Mouse (Mus musculus) neural tube, embryonic 14.5 days (tissue): ENCODE data around the gene Bud23. TPM values are rescaled to one million over a fixed set of nuclear protein-coding genes. Genes with fewer than 3 reads are reported as not detected.
A peak's percentile ranks its signal among the peaks of the same experiment; 100 is the strongest.

ENCODE experiments used
- ATAC-seq: fragments of 200-750 bp; cut with Nextera tagmentation; 2 replicates; pipeline ENCODE4 v1.8.0; 2017; ENCODE audit warnings: low read depth, mild to moderate bottlenecking, moderate TSS enrichment, moderate library complexity
- H3K27ac ChIP-seq: fragments of 300-500 bp; sonication (generic); 2 replicates; pipeline ENCODE4 v1.5.1; 2014; ENCODE audit warnings: low read depth, mild to moderate bottlenecking, control low read depth, low read length, moderate library complexity, mixed read lengths
- H3K27me3 ChIP-seq: fragments of 300-500 bp; sonication (generic); 2 replicates; pipeline ENCODE4 v1.6.1; 2014; ENCODE audit warnings: low read length; ENCODE audit not compliant: control insufficient read depth, insufficient read depth
- H3K36me3 ChIP-seq: fragments of 300-500 bp; sonication (generic); 2 replicates; pipeline ENCODE4 v1.6.1; 2014; ENCODE audit warnings: low read length, mixed read lengths; ENCODE audit not compliant: control insufficient read depth, insufficient read depth
- H3K4me1 ChIP-seq: fragments of 300-500 bp; sonication (generic); 2 replicates; pipeline ENCODE4 v1.6.1; 2014; ENCODE audit warnings: low read length; ENCODE audit not compliant: control insufficient read depth, insufficient read depth
- H3K4me2 ChIP-seq: fragments of 300-500 bp; sonication (generic); 2 replicates; pipeline ENCODE4 v1.6.1; 2014; ENCODE audit warnings: mild to moderate bottlenecking, low read depth, low read length, control low read depth
- H3K4me3 ChIP-seq: fragments of 300-500 bp; sonication (generic); 2 replicates; pipeline ENCODE4 v1.5.1; 2014; ENCODE audit warnings: low read depth, low read length, control low read depth, mixed read lengths
- H3K9ac ChIP-seq: fragments of 300-500 bp; sonication (generic); replicated peaks from 2 replicates; pipeline ENCODE4 v1.6.1; 2014; ENCODE audit warnings: low read depth, mild to moderate bottlenecking, control low read depth, low read length, mixed read lengths
- H3K9me3 ChIP-seq: fragments of 300-500 bp; sonication (generic); 2 replicates; pipeline ENCODE4 v1.6.1; 2016; ENCODE audit warnings: low read length; ENCODE audit not compliant: control insufficient read depth
- WGBS: fragments of 180-500 bp; shearing (Covaris S2); extraction: QIAGEN DNeasy Blood & Tissue Kit; methylation state at CpG from one replicate; pipeline ENCODE4 v1.1.7; 2014; 5-methylcytosine and 5-hydroxymethylcytosine counted together
- polyA plus RNA-seq: library from polyadenylated mRNA; unstranded; fragments of >200 nt; fragmentation: Nextera tagmentation; extraction: Ambion mirVana; gene quantifications from 2 replicates; pipeline ENCODE4 v1.2.1, GENCODE M21; 2014

The Bud23 gene
- polyA plus RNA-seq, 1 experiment from 2014 or later = 72.5 TPM

DNA sequence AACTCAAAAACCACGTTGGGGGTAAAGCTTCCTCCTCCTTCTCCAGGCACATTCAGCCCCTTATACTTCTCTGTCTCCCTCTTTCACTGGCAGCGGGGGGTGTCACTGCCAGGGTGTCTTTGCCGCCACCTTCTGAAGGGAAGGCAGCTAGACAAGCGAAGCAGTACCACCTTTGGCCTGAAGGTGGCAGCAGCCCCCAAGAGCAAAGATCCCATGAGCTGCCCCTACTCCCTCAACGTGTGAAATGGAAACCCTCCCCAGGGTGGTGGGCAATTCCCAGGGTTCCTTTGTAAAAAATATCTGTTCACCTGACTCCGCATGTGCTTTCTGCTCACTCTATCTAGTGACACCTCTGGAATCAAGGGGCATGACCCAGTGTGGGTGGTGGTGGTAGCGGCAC is 49.3 kb downstream of the Bud23 start:
- H3K27ac ChIP-seq = no peak overlapping the region
- ATAC-seq = no peak
- H3K36me3 ChIP-seq = no peaks in the 10 kb centered on the region
- no peaks in the 10 kb centered on the region for H3K27me3 ChIP-seq
- H3K9ac ChIP-seq = no peak overlapping the region
- 16% methylated on average over 7 of the region's 7 CpGs for WGBS
- peaks cover 3% of the 10 kb centered on the region; the same call in 1 of the 2 replicates for H3K4me1 ChIP-seq
- no peak overlapping the region for H3K4me2 ChIP-seq
- H3K4me3 ChIP-seq = no peak overlapping the region
- H3K9me3 ChIP-seq = no peaks in the 10 kb centered on the region

GRCm38 (mm10) chr5:135012671-135013441 is 51.9 kb downstream of the Bud23 start:
- Histone ChIP-seq H3K27ac (no peak overlapping the region), H3K9me3 (no peaks in the 10 kb centered on the region), H3K4me3 (no peak overlapping the region), H3K27me3 (no peaks in the 10 kb centered on the region), H3K9ac (no peak overlapping the region), H3K4me2 (no peak overlapping the region; the same call in 1 of the 2 replicates), H3K4me1 (peaks cover 8% of the 10 kb centered on the region; the same call in 1 of the 2 replicates), H3K36me3 (no peaks in the 10 kb centered on the region)
- WGBS = 4% methylated on average over 14 of the region's 16 CpGs
- no peak for ATAC-seq

DNA sequence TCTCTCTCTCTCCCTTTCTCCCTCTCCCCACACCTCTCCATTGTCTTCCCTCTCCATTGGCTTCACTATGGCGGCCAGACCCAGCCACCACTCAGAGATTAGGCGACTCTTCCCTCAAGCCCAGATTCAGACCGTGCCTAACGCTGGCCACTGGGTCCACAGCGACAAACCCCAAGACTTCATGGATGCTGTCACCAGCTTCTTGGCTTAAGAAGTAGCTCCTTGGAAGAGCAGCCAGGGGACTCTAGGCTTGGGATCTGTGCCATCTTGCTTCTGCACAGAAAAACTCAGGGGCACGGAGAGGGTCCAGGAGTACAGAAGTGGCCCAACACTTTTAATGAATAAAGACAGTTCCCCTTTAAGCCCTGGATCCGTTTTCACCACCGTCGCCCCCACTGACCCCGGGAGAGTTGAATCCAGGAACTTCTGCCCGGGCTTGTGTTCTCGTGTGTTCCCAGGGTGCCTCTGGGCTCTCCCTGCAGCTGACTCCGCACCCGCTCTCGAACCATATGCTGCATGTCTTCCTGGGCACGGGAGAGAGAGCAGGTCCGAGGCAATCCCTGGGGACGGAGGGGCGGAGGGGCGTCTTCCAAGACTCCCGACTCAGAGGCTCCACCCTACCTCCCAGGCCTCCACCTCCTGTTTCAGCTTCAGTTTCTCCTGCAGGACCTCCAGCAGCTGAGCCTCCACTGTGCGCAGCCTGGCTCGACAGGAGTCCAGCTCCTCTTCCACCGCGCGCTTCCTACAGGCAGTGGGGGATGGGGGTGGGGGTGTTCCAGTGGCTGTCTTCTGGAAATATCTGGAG is 52.7 kb downstream of the Bud23 start:
- H3K4me1 ChIP-seq = peaks cover 8% of the 10 kb centered on the region; the same call in 1 of the 2 replicates
- no peaks in the 10 kb centered on the region for H3K36me3 ChIP-seq
- H3K4me3 ChIP-seq = no peak overlapping the region
- H3K27me3 ChIP-seq = no peaks in the 10 kb centered on the region
- H3K9me3 ChIP-seq = no peaks in the 10 kb centered on the region
- H3K9ac ChIP-seq = 0 out of 2 replicates have a peak overlapping the region, but pooled peaks have one; percentile 2
- no peak overlapping the region for H3K27ac ChIP-seq
- WGBS = 30% methylated on average over 26 of the region's 26 CpGs
- H3K4me2 ChIP-seq = peak overlapping the region; percentile 19; the same call in 1 of the 2 replicates
- no peak for ATAC-seq

DNA sequence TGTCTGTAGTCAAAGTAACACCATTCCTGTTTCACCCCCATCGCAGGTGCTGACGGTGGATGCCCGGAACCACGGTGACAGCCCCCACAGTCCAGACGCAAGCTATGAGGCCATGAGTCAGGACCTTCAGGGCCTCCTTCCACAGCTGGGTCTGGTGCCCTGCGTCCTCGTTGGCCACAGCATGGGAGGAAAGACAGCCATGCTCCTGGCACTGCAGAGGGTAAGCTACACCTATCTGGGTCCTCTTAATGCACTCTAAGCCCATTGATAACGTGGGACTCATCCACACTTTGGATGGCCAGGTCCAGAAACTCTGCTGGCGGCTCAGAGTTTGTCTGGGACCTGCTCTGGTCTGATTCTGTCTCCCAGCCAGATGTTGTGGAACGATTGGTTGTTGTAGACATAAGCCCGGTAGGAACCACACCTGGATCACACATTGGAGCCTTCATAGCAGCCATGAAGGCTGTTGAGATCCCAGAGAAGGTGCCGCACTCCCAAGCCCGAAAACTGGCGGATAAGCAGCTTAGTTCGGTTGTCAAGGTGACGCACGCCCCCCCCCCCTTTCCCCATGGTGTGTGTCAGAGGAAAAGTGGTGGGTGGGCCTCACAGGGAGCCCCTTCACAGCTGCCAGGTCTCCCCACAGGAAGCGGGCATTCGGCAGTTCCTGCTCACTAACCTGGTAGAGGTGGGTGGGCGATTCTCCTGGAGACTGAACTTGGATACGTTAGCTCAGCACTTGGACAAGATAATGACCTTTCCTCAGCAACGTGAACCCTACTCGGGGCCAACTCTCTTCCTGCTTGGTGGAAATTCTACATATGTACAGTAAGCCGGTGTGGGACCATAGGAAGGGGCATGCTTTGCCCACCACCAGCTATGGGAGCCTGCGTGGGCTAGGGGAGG is 53.7 kb downstream of the Bud23 start:
- Histone ChIP-seq H3K36me3 (no peaks in the 10 kb centered on the region), H3K4me1 (peaks cover 8% of the 10 kb centered on the region; the same call in 1 of the 2 replicates), H3K27me3 (no peaks in the 10 kb centered on the region), H3K27ac (no peak overlapping the region), H3K9me3 (no peaks in the 10 kb centered on the region), H3K9ac (no peak overlapping the region), H3K4me3 (no peak overlapping the region), H3K4me2 (0 out of 2 replicates have a peak overlapping the region, but pooled peaks have one; percentile 89)
- whole genome bisulfite sequencing = 90% methylated on average over 25 of the region's 25 CpGs
- ATAC-seq = no peak

DNA sequence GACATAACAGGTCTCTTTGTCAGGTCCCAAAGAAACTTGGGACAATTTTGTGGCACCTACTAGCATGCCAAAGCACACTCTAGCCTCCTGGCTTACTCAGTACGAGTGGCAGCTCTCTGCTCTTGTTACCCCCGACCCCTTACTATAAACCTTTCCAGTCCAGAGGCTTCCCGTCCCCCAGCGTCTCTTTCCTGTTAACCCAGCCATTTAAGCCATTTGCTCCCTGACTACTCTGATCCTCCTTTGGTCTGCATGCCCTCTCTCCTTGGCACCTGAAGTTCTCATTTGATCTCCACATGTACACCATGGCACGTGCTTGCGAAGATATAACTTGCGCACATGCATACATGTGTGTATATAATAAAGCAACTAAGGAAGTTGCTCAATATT is 54.4 kb downstream of the Bud23 start:
- H3K27me3 ChIP-seq = no peaks in the 10 kb centered on the region
- peak overlapping the region; percentile 98 for H3K27ac ChIP-seq
- WGBS = 58% methylated on average over 7 of the region's 7 CpGs
- peak overlapping the region; percentile 63; the same call in 1 of the 2 replicates for H3K9ac ChIP-seq
- peaks cover 8% of the 10 kb centered on the region; the same call in 1 of the 2 replicates for H3K4me1 ChIP-seq
- peak overlapping the region; percentile 55 for H3K4me3 ChIP-seq
- no peaks in the 10 kb centered on the region for H3K36me3 ChIP-seq
- no peaks in the 10 kb centered on the region for H3K9me3 ChIP-seq
- ATAC-seq = no peak
- H3K4me2 ChIP-seq = peak overlapping the region; percentile 89

GRCm38 (mm10) chr5:135009590-135010319 is 55.0 kb downstream of the Bud23 start:
- Histone ChIP-seq H3K4me3 (peak overlapping the region; percentile 55), H3K4me1 (peaks cover 8% of the 10 kb centered on the region; the same call in 1 of the 2 replicates), H3K27ac (peak overlapping the region; percentile 98), H3K9me3 (no peaks in the 10 kb centered on the region), H3K9ac (peak overlapping the region; percentile 63), H3K27me3 (no peaks in the 10 kb centered on the region), H3K36me3 (no peaks in the 10 kb centered on the region), H3K4me2 (peak overlapping the region; percentile 89)
- ATAC-seq = peak; percentile 85
- under 1% methylated on average over 36 of the region's 37 CpGs for WGBS

DNA sequence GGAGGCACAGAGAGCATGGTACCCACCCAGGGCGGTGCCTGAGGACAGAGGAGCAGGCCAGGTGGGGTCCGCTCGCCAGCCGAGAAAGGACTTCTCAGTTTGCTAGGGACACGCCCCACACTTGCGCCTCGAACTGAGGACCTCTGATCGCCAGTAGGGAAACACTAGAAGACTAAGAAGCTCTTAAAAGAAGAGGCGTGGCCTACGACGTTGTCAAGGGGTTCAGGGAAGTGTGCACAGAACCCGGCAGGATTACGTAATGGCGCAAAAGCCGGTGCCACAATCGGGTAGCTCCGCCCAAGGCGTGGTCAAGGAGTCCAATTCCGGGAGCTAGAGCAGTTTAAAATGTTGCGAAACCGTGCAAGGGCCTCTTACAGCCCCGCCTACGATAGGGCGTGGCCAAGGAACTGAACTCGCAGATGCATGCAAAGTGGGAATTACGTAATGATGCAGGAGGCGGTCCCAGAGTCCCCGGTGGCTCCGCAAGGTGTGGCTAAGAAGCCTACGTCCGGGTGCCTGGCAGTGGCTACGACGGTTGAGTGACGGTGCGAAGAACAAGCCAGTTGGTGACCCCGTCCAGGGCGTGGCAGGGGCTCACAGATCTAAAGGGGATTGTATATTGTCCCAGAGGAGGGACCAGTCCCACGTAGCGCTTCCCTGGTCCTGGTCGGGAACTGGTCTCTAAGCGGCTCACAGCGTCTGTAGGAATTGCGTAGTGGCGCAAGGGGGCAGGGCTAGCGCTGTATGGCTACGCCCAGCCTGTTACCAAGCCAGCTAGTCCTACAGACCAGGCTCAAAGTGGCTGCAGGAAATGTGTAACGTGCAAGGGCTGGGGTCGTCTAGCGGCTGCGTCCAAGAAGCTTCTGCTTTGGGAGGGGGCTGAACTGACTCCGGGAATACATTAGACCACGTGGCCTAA is 55.8 kb downstream of the Bud23 start, which contains the start of gene Abhd11:
Gene Abhd11 (plus strand): TSS at position 482 of the 919 bp plus-strand sequence.
- Histone ChIP-seq H3K27me3 (no peaks in the 10 kb centered on the region), H3K4me3 (peak within 1 kb of the TSS; percentile 55), H3K27ac (peak within 1 kb of the TSS; percentile 98), H3K9ac (peak within 1 kb of the TSS; percentile 74), H3K9me3 (no peaks in the 10 kb centered on the region), H3K4me2 (peak within 1 kb of the TSS; percentile 89), H3K36me3 (no peaks in the 10 kb centered on the region), H3K4me1 (peaks cover 8% of the 10 kb centered on the region; the same call in 1 of the 2 replicates)
- WGBS = 0% methylated on average over 52 of the region's 52 CpGs
- ATAC-seq = peak; percentile 87
